Mouse (Mus musculus): Measurements from ENCODE around the gene Fto.

- TF ChIP-seq POLR2A (IDR thresholded peaks at IDR 0.05; ENCODE audit: low read depth, low read length) (no peak), CTCF (conservative IDR thresholded peaks at IDR 0.05; ENCODE audit: insufficient read depth, insufficient read length, low read depth, low read length) (no peak; the same call in 1 of the 2 replicates)
Observed at GRCm38 (mm10) chr8:91561241-91561640, 247.9 kb downstream of the Fto start.
